Mouse (Mus musculus) testis, adult 2 months (tissue): ENCODE results near the gene Trcg1.

Experiments
- CTCF ChIP-seq: fragments of 200-500 bp; IDR thresholded peaks from 2 replicates; pipeline ENCODE4 v1.5.1; 2012; ENCODE audit warnings: low read depth, mild to moderate bottlenecking, inconsistent platforms, low read length, moderate library complexity; ENCODE audit not compliant: control insufficient read depth, insufficient read depth, insufficient replicate concordance
- POLR2A ChIP-seq: fragments of 200-500 bp; IDR thresholded peaks from 2 replicates; pipeline ENCODE4 v1.6.1; 2012; ENCODE audit warnings: low read depth, mild to moderate bottlenecking, inconsistent platforms, low read length, moderate library complexity; ENCODE audit not compliant: control insufficient read depth

DNA sequence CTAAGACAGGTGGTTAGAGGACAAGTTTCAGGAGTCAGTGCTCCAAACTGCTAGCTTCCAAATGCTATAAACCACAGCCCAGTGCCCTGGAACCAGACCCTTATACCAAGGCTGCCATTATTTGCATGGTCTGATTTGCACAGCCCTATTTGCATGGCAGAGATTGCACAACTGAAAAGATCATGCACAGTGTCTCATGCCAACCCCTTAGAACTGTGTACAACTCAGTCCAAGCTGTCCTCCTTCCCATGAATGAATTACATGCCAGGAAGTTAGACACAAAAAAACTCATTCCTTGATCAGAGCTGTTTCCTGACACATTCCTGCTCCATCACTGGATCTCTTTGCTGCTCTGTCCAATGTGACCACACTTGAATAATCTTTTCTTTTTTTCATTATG, 13.0 kb upstream of the Trcg1 start:
- TF ChIP-seq CTCF (no peak), POLR2A (no peak)
